Mouse (Mus musculus): Measurements from ENCODE around the gene Pidd1. TPM values are rescaled to one million over a fixed set of nuclear protein-coding genes. Genes with fewer than 3 reads are reported as not detected.

Gene Pidd1
- polyA plus RNA-seq (2016; fragmentation: Nextera tagmentation; extraction: Ambion mirVana) = 12.0 and 14.3 TPM in 2 replicates

- H3K4me3 ChIP-seq = peak within 1 kb of the TSS; percentile 51
- ATAC-seq (ENCODE audit: insufficient number of reproducible peaks, low FRiP score) = peak; percentile 64
- WGBS = under 1% methylated on average over 25 of the region's 25 CpGs
- H3K36me3 ChIP-seq = peaks cover 29% of the 10 kb centered on the region
- H3K9ac ChIP-seq = peak within 1 kb of the TSS; percentile 72
- peak within 1 kb of the TSS; percentile 24 for H3K27ac ChIP-seq (ENCODE audit: poor library complexity, severe bottlenecking)
- no peaks in the 10 kb centered on the region for H3K27me3 ChIP-seq (replicated peaks)
- H3K9me3 ChIP-seq (replicated peaks) = no peaks in the 10 kb centered on the region
- H3K4me2 ChIP-seq = peak within 1 kb of the TSS; percentile 89
- peaks cover 47% of the 10 kb centered on the region for H3K4me1 ChIP-seq (replicated peaks)
Observed at GRCm38 (mm10) chr7:141443828-141444237, at the start of gene Pidd1. TSS of gene Pidd1 (minus strand) at chr7:141444025.

GRCm38 (mm10) chr7:141492738-141493137 lies 48.9 kb upstream of the Pidd1 start:
- ATAC-seq (ENCODE audit: insufficient number of reproducible peaks, low FRiP score) = no peak
- Histone ChIP-seq H3K9ac (no peak overlapping the region), H3K4me3 (no peak overlapping the region), H3K9me3 (replicated peaks) (no peaks in the 10 kb centered on the region), H3K36me3 (peaks cover 53% of the 10 kb centered on the region), H3K27me3 (replicated peaks) (no peaks in the 10 kb centered on the region), H3K4me2 (no peak overlapping the region), H3K4me1 (replicated peaks) (peaks cover 11% of the 10 kb centered on the region), H3K27ac (ENCODE audit: poor library complexity, severe bottlenecking) (no peak overlapping the region)
- WGBS = 87% methylated on average over 5 of the region's 5 CpGs

- Histone ChIP-seq H3K4me3 (no peak overlapping the region), H3K36me3 (peaks cover 53% of the 10 kb centered on the region), H3K9me3 (replicated peaks) (no peaks in the 10 kb centered on the region), H3K4me2 (no peak overlapping the region), H3K27me3 (replicated peaks) (no peaks in the 10 kb centered on the region), H3K9ac (no peak overlapping the region), H3K4me1 (replicated peaks) (0 out of 2 replicates have a peak, but pooled peaks cover 2% of the 10 kb centered on the region), H3K27ac (ENCODE audit: poor library complexity, severe bottlenecking) (no peak overlapping the region)
- no peak for ATAC-seq (ENCODE audit: insufficient number of reproducible peaks, low FRiP score)
- 67% methylated on average over 2 of the region's 2 CpGs for WGBS
Observed at GRCm38 (mm10) chr7:141491151-141491550, 47.3 kb upstream of the Pidd1 start.

GRCm38 (mm10) chr7:141487141-141487540 lies 43.3 kb upstream of the Pidd1 start:
- no peaks in the 10 kb centered on the region for H3K9me3 ChIP-seq (replicated peaks)
- peaks cover 13% of the 10 kb centered on the region for H3K27me3 ChIP-seq (replicated peaks)
- peaks cover 20% of the 10 kb centered on the region for H3K36me3 ChIP-seq
- peaks cover 19% of the 10 kb centered on the region for H3K4me1 ChIP-seq (replicated peaks)
- H3K27ac ChIP-seq (ENCODE audit: poor library complexity, severe bottlenecking) = no peak overlapping the region
- no peak overlapping the region for H3K4me2 ChIP-seq
- ATAC-seq (ENCODE audit: insufficient number of reproducible peaks, low FRiP score) = no peak
- H3K9ac ChIP-seq = no peak overlapping the region
- 69% methylated on average over 7 of the region's 7 CpGs for WGBS
- H3K4me3 ChIP-seq = no peak overlapping the region

- H3K9ac ChIP-seq = no peak overlapping the region
- no peak overlapping the region for H3K4me3 ChIP-seq
- H3K27me3 ChIP-seq (replicated peaks) = peaks cover 13% of the 10 kb centered on the region
- peaks cover 11% of the 10 kb centered on the region for H3K36me3 ChIP-seq
- ATAC-seq (ENCODE audit: insufficient number of reproducible peaks, low FRiP score) = no peak
- no peak overlapping the region for H3K27ac ChIP-seq (ENCODE audit: poor library complexity, severe bottlenecking)
- H3K9me3 ChIP-seq (replicated peaks) = no peaks in the 10 kb centered on the region
- WGBS = 84% methylated on average over 1 of the region's 1 CpGs
- H3K4me1 ChIP-seq (replicated peaks) = peaks cover 25% of the 10 kb centered on the region
- no peak overlapping the region for H3K4me2 ChIP-seq
Observed at GRCm38 (mm10) chr7:141486239-141486638, 42.4 kb upstream of the Pidd1 start.

- H3K4me2 ChIP-seq = no peak overlapping the region
- H3K27ac ChIP-seq (ENCODE audit: poor library complexity, severe bottlenecking) = no peak overlapping the region
- no peaks in the 10 kb centered on the region for H3K9me3 ChIP-seq (replicated peaks)
- no peak for ATAC-seq (ENCODE audit: insufficient number of reproducible peaks, low FRiP score)
- H3K9ac ChIP-seq = no peak overlapping the region
- H3K4me1 ChIP-seq (replicated peaks) = peaks cover 31% of the 10 kb centered on the region
- peaks cover 5% of the 10 kb centered on the region for H3K36me3 ChIP-seq
- H3K4me3 ChIP-seq = no peak overlapping the region
- peaks cover 13% of the 10 kb centered on the region for H3K27me3 ChIP-seq (replicated peaks)
- 86% methylated on average over 2 of the region's 2 CpGs for WGBS
Observed at GRCm38 (mm10) chr7:141485606-141486005, 41.8 kb upstream of the Pidd1 start.

GRCm38 (mm10) chr7:141485186-141485585 lies 41.4 kb upstream of the Pidd1 start:
- Histone ChIP-seq H3K9ac (no peak overlapping the region), H3K4me2 (no peak overlapping the region), H3K9me3 (replicated peaks) (no peaks in the 10 kb centered on the region), H3K4me3 (no peak overlapping the region), H3K27me3 (replicated peaks) (peaks cover 13% of the 10 kb centered on the region), H3K27ac (ENCODE audit: poor library complexity, severe bottlenecking) (no peak overlapping the region), H3K4me1 (replicated peaks) (peaks cover 35% of the 10 kb centered on the region), H3K36me3 (0 out of 2 replicates have a peak, but pooled peaks cover 2% of the 10 kb centered on the region)
- no peak for ATAC-seq (ENCODE audit: insufficient number of reproducible peaks, low FRiP score)
- WGBS = 79% methylated on average over 2 of the region's 2 CpGs

- H3K4me1 ChIP-seq (replicated peaks) = peaks cover 38% of the 10 kb centered on the region
- 58% methylated on average over 5 of the region's 5 CpGs for WGBS
- 0 out of 2 replicates have a peak, but pooled peaks cover 2% of the 10 kb centered on the region for H3K36me3 ChIP-seq
- peaks cover 13% of the 10 kb centered on the region for H3K27me3 ChIP-seq (replicated peaks)
- no peak overlapping the region for H3K4me2 ChIP-seq
- H3K9ac ChIP-seq = no peak overlapping the region
- H3K27ac ChIP-seq (ENCODE audit: poor library complexity, severe bottlenecking) = no peak overlapping the region
- no peak overlapping the region for H3K4me3 ChIP-seq
- no peak for ATAC-seq (ENCODE audit: insufficient number of reproducible peaks, low FRiP score)
- H3K9me3 ChIP-seq (replicated peaks) = no peaks in the 10 kb centered on the region
Observed at GRCm38 (mm10) chr7:141484186-141485120, 40.6 kb upstream of the Pidd1 start.

GRCm38 (mm10) chr7:141483114-141483653 lies 39.4 kb upstream of the Pidd1 start:
- Histone ChIP-seq H3K4me1 (replicated peaks) (peaks cover 44% of the 10 kb centered on the region), H3K27me3 (replicated peaks) (peaks cover 13% of the 10 kb centered on the region), H3K9ac (no peak overlapping the region), H3K4me2 (0 out of 2 replicates have a peak overlapping the region, but pooled peaks have one; percentile 98), H3K27ac (ENCODE audit: poor library complexity, severe bottlenecking) (no peak overlapping the region), H3K36me3 (0 out of 2 replicates have a peak, but pooled peaks cover 2% of the 10 kb centered on the region), H3K4me3 (no peak overlapping the region), H3K9me3 (replicated peaks) (no peaks in the 10 kb centered on the region)
- WGBS = 79% methylated on average over 6 of the region's 6 CpGs
- ATAC-seq (ENCODE audit: insufficient number of reproducible peaks, low FRiP score) = no peak

GRCm38 (mm10) chr7:141482531-141483024 lies 38.8 kb upstream of the Pidd1 start:
- Histone ChIP-seq H3K4me3 (peak overlapping the region; percentile 59), H3K27me3 (replicated peaks) (peaks cover 13% of the 10 kb centered on the region), H3K4me2 (peak overlapping the region; percentile 98), H3K4me1 (replicated peaks) (peaks cover 50% of the 10 kb centered on the region), H3K27ac (ENCODE audit: poor library complexity, severe bottlenecking) (no peak overlapping the region), H3K36me3 (no peaks in the 10 kb centered on the region), H3K9ac (peak overlapping the region; percentile 80), H3K9me3 (replicated peaks) (no peaks in the 10 kb centered on the region)
- ATAC-seq (ENCODE audit: insufficient number of reproducible peaks, low FRiP score) = no peak
- 17% methylated on average over 11 of the region's 11 CpGs for WGBS

Measured in heart, embryonic 12.5 days (tissue).